Comparison of ENCODE assay signal across 10 mouse cellular contexts in the genomic region with DNA sequence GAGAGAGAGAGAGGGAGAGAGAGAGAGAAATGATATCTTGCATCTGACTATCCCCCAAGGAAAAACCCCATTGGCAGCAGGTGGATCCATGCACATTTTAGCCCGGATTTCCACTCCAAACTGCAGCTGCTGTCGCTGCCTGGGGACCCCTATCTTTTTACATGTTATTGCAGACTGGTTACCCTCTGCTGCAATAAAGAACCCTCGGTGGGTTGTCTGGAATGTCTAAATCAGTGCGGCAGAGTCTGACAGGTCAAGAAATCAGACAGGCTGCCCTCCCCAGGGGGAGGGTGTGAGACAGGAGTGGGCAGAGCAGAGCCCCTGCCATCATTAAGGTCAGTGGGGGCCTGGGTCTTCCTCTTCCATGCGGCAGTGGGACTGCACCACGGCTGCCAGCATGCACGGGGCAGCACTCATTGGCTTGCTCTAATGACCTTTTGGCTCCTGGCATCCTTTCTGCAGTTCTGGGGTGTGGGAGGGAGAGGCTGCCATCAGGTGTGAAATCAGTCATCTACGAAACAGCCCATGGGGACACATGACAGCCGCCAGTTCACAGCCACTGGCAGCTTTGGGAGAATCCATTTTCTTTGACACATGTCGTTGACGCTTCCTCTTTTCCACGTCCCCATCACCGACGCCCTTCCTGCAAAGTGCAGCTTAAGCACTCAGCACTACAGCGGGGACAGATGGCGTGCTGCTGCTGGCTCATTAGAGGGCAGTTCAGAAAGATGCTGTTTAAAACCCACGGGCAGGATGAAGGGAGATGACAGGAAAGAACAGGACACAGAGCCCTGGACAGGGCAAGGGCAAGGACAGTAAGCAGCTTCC.
DNase-seq lines count a peak whose midpoint lies in the region; ATAC-seq and TF ChIP-seq lines count a peak whose summit lies in the region.
"Had no signal": no experiment of that assay in that cellular context is flagged by ENCODE, and none has a peak within 500 bp of the region (broad histone marks: within the 10 kb centered on the region; RNA-seq: fewer than 3 reads in every experiment).

No protein-coding gene starts in this region.

- H3K27me3 ChIP-seq in G1E (ENCODE audit: insufficient read depth, low read length): no peaks in the 10 kb centered on the region
- H3K27me3 ChIP-seq in embryonic facial prominence, embryonic 12.5 days: no peaks in the 10 kb centered on the region
- peaks cover 3% of the 10 kb centered on the region; the same call in 1 of the 2 replicates for H3K27me3 ChIP-seq in hindbrain, embryonic 12.5 days
- peaks cover 16% of the 10 kb centered on the region; the same call in 1 of the 2 replicates for H3K27me3 ChIP-seq in midbrain, embryonic 13.5 days

- H3K27ac ChIP-seq in embryonic facial prominence, embryonic 12.5 days: peak overlapping the region; percentile 47
- peak overlapping the region; percentile 64 for H3K27ac ChIP-seq in hindbrain, embryonic 12.5 days
- peak overlapping the region; percentile 69 for H3K27ac ChIP-seq in midbrain, embryonic 13.5 days

- H3K4me2 ChIP-seq in embryonic facial prominence, embryonic 12.5 days (replicated peaks): no peak overlapping the region
- H3K4me2 ChIP-seq in hindbrain, embryonic 12.5 days (replicated peaks): no peak overlapping the region
- H3K4me2 ChIP-seq in midbrain, embryonic 13.5 days (replicated peaks): no peak overlapping the region

- peaks cover 88% of the 10 kb centered on the region for H3K9me3 ChIP-seq in G1E (replicated peaks)
- H3K9me3 ChIP-seq in embryonic facial prominence, embryonic 12.5 days: 0 out of 2 replicates have a peak, but pooled peaks cover 3% of the 10 kb centered on the region
- H3K9me3 ChIP-seq in hindbrain, embryonic 12.5 days (replicated peaks): peaks cover 5% of the 10 kb centered on the region; the same call in 1 of the 2 replicates
- H3K9me3 ChIP-seq in midbrain, embryonic 13.5 days: no peaks in the 10 kb centered on the region

- no peak for ATAC-seq in G1E (ENCODE audit: extremely low read depth, insufficient number of reproducible peaks, low FRiP score, poor library complexity, severe bottlenecking)
- no peak for ATAC-seq in embryonic facial prominence, embryonic 12.5 days (ENCODE audit: insufficient number of reproducible peaks, insufficient read depth, low FRiP score, low TSS enrichment)
- peak; percentile 35; the same call in 1 of the 2 replicates for ATAC-seq in hindbrain, embryonic 12.5 days (ENCODE audit: low FRiP score)
- peak; percentile 55 for ATAC-seq in midbrain, embryonic 13.5 days

- no peak for DNase-seq in G1E (ENCODE audit: low spot score)
- no peak for DNase-seq in gastrocnemius, postnatal 25 days
- no peak for DNase-seq in adrenal gland, postnatal 36 days
- no peak for DNase-seq in frontal cortex, postnatal 36 days (ENCODE audit: low spot score in 2 of 2)
- no peak for DNase-seq in thymus, postnatal 10 days (ENCODE audit: low spot score in 2 of 2)
- DNase-seq: right cerebral cortex, adult 18-20 months; thymus, postnatal 14 days had no signal

- peak overlapping the region; percentile 11; the same call in 1 of the 2 replicates for H3K4me3 ChIP-seq in G1E (ENCODE audit: low read depth, low read length)
- no peak overlapping the region for H3K4me3 ChIP-seq in embryonic facial prominence, embryonic 12.5 days
- no peak overlapping the region for H3K4me3 ChIP-seq in hindbrain, embryonic 12.5 days
- no peak overlapping the region for H3K4me3 ChIP-seq in midbrain, embryonic 13.5 days (replicated peaks)

- TF ChIP-seq CTCF in G1E (IDR thresholded peaks at IDR 0.05; ENCODE audit: low read depth, low read length): no peak

- 37% methylated on average over 17 of the region's 17 CpGs for WGBS in embryonic facial prominence, embryonic 12.5 days
- 23% methylated on average over 17 of the region's 17 CpGs for WGBS in hindbrain, embryonic 12.5 days
- 28% methylated on average over 17 of the region's 17 CpGs for WGBS in midbrain, embryonic 13.5 days

- H3K36me3 ChIP-seq in G1E (replicated peaks): no peaks in the 10 kb centered on the region
- no peaks in the 10 kb centered on the region for H3K36me3 ChIP-seq in embryonic facial prominence, embryonic 12.5 days
- no peaks in the 10 kb centered on the region for H3K36me3 ChIP-seq in hindbrain, embryonic 12.5 days
- H3K36me3 ChIP-seq in midbrain, embryonic 13.5 days: no peaks in the 10 kb centered on the region

- H3K4me1 ChIP-seq in G1E (ENCODE audit: insufficient read depth, low read depth, low read length): no peaks in the 10 kb centered on the region
- peaks cover 46% of the 10 kb centered on the region for H3K4me1 ChIP-seq in embryonic facial prominence, embryonic 12.5 days
- H3K4me1 ChIP-seq in hindbrain, embryonic 12.5 days: peaks cover 48% of the 10 kb centered on the region
- peaks cover 43% of the 10 kb centered on the region for H3K4me1 ChIP-seq in midbrain, embryonic 13.5 days (replicated peaks)

- H3K9ac ChIP-seq in embryonic facial prominence, embryonic 12.5 days: no peak overlapping the region
- H3K9ac ChIP-seq in hindbrain, embryonic 12.5 days: no peak overlapping the region
- no peak overlapping the region; the same call in 1 of the 2 replicates for H3K9ac ChIP-seq in midbrain, embryonic 13.5 days (replicated peaks)

Comparison
In these comparisons a context has a peak if more than half of its experiments do, and no peak if none do; other contexts are left out.
1. ATAC-seq: peak in hindbrain, embryonic 12.5 days (single experiment) and midbrain, embryonic 13.5 days (single experiment); none in G1E (single experiment) and embryonic facial prominence, embryonic 12.5 days (single experiment).
2. Peak in every context shown above with its lines, with median percentiles within 50 percentile points of each other: H3K27ac ChIP-seq.